Mouse (Mus musculus): Measurements from ENCODE around the gene Chia1.
"Not testable (repeated sequence)": the region's sequence is repeated elsewhere in the genome, so short reads cannot be mapped to it uniquely, and the experiment has no call there.

Gene Chia1

GRCm38 (mm10) chr3:106112929-106113328 is at the start of gene Chia1:
Gene Chia1 (plus strand): TSS chr3:106113229.
- peak; percentile 42 for DNase-seq

- peak; percentile 2 for DNase-seq
Observed at GRCm38 (mm10) chr3:106067707-106068106, 45.3 kb upstream of the Chia1 start.

DNA sequence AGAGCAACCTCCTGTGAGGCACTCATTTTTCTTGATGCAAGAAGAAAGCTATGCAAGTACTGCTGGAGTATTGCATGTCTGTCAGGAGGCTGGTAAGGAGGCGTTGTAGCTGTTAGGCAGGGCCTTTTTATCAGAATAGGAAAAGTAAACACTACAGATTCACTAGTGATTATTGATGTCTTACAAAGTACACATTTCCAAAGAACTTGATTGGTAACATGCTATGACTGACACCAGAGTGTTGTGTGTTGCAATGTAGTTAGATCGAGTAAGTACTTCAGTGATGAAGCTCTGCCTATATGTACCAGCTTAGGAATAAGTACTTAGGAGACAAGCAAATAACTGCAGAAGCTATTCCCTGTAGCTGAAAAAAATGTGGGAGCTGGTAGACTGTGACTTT is 42.0 kb upstream of the Chia1 start:
- DNase-seq = peak; percentile 12

- DNase-seq = peak; percentile 4
Observed at GRCm38 (mm10) chr3:106074824-106075223, 38.2 kb upstream of the Chia1 start.

DNA sequence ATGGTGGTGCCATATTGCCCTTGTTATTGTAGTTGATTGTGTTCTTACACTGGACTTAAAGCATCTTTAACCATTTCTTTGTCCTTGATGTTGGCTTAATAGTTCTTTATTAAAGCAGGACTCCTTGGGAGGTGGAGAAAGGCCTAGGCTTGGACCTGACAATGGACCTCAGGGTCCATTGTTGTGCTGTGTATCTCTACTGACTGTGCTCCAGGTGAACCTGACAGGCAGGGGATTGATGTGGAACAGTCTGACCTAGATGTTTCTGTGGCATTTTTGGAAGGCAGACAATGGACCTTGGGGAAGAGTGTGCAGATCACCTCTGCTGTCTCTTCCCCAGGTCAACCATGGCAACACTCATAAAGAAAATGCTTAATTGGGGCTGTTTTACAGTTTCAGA is 14.0 kb downstream of the Chia1 start:
- no peak for DNase-seq

- no peak for DNase-seq
Observed at GRCm38 (mm10) chr3:106128807-106129493, 15.9 kb downstream of the Chia1 start.

DNA sequence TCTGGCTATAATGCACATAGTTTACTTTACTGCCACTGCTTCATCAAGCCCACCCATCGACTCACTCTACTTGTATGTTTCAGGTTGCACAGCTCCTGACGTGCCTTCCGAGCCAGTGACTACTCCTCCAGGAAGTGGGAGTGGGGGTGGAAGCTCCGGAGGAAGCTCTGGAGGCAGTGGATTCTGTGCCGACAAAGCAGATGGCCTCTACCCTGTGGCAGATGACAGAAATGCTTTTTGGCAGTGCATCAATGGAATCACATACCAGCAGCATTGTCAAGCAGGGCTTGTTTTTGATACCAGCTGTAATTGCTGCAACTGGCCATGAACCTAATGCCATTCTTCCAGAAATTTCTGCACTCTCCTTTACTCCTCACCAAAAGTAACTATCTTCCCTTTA is 18.7 kb downstream of the Chia1 start:
- no peak for DNase-seq

DNA sequence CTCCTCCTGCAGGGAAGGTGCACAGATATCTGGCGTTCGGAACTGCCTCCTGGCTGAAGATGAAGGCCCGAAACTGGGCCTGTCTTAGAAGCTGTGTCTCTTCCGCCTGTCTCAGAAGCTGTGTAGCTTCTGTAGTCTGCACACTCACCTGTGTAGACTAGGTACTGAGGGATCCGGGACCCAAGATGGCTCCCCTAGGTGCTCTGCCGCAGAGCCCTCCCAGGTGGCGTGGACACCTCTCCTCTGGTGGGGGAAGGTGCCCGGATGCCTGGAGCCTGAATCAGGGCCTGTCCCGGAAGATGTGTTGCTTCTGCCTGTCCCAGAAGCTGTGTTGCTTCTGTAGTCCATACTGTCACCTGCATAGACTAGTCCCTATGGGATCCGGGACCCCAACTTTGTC is 31.1 kb downstream of the Chia1 start:
- DNase-seq = no peak

DNA sequence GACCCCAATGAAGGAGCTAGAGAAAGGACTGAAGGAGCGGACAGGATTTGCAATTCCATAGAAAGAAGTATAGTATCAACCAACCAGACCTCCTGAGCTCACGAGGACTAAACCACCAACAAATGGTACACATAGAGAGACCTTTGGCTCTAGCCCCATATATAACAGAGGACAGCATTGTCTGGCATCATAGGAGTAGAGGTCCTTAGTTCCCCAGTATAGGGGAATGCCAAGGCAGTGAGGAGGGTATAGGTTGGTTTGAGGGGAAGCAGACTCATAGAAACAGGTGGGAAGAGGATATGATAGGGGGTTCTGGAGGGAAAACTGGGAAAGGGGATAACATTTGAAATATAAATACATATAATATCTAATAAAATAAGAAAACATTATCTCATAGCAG is 41.4 kb downstream of the Chia1 start:
- no peak for DNase-seq

GRCm38 (mm10) chr3:106167464-106167863 is 54.4 kb downstream of the Chia1 start, which contains the start of gene Chil3:
Gene Chil3 (minus strand): TSS chr3:106167564.
- no peak for DNase-seq

- peak; percentile 88 for DNase-seq
Observed at GRCm38 (mm10) chr3:106170522-106171053, 57.6 kb downstream of the Chia1 start.

DNA sequence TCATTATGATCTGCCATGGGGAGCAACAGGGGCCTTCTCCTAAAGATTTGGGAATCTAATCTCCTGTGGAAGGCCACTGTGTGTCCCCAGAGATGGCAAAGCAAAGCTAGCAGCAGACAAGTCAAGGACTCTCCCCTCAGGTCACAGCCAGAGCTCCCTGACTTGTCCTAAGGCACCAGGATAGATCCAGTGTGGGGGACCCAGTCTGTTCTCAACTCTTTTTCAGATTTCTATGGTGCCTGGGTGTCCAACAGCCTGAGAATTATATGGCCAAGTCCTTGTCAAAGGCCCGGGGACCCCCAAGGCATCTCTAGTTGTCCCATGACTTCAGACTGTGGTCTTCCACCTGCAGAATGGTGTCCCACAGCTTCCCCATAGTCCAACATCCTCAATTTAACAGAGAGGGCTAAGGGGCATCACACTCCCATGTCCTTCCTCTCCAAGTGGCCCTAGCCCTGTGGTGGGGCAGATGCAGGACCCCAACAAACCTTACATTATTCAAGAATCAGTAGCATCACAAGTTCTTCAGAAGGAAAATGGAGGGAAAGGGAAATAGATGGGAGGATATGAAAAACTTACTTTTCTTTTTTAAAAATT is 58.2 kb downstream of the Chia1 start:
- peak; percentile 21 for DNase-seq

- peak; percentile 77 for DNase-seq
Observed at GRCm38 (mm10) chr3:106172506-106172905, 59.5 kb downstream of the Chia1 start.

DNA sequence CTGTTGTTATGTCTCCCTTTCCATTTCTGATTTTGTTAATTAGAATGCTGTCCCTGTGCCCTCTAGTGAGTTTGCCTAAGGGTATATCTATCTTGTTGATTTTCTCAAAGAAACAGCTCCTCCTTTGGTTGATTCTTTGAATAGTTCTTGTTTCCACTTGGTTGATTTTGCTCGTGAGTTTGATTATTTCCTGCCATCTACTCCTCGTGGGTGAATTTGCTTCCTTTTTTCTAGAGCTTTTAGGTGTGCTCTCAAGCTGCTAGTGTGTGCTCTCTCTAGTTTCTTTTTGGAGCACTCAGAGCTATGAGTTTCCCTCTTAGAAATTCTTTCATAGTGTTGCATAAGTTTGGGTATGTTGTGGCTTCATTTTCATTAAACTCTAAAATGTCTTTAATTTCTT is 61.9 kb downstream of the Chia1 start:
- not testable (repeated sequence) for DNase-seq

GRCm38 (mm10) chr3:106177509-106178189 is 64.6 kb downstream of the Chia1 start:
- DNase-seq = no peak

All from lung, postnatal 36 days (tissue).